Mouse (Mus musculus): ENCODE measurements around the gene Unc13a. TPM values are rescaled to one million over a fixed set of nuclear protein-coding genes. Genes with fewer than 3 reads are reported as not detected.

The Unc13a gene
- total RNA-seq, 2 experiments from 2014 or later = 204 to 221 TPM

- DNase-seq = no peak
- intact Hi-C loops (cut with DNase I) = loop anchor here (10.0 kb wide), 1 partner anchor 104 kb away; the partner anchor contains the start of genes Nxnl1 and Slc27a1
Measured at GRCm38 (mm10) chr8:71668220-71668975, 3.2 kb downstream of the Unc13a start.

- DNase-seq = no peak
- intact Hi-C loops (cut with DNase I) = loop anchor here (10.0 kb wide), 1 partner anchor 102 kb away; the partner anchor contains the start of genes Nxnl1 and Slc27a1
Measured at GRCm38 (mm10) chr8:71667256-71667655, 4.3 kb downstream of the Unc13a start.

GRCm38 (mm10) chr8:71666855-71667254 lies 4.7 kb downstream of the Unc13a start:
- no peak for DNase-seq

GRCm38 (mm10) chr8:71665331-71666130 lies 6.0 kb downstream of the Unc13a start:
- intact Hi-C loops (cut with DNase I) = loop anchor here (10.0 kb wide), 1 partner anchor 101 kb away; the partner anchor contains the start of genes Nxnl1 and Slc27a1
- DNase-seq = peak; percentile 75

More at GRCm38 (mm10) chr8:71666855-71667254, 4.7 kb downstream of the Unc13a start:
- intact Hi-C loops (cut with DNase I) = loop anchor here (10.0 kb wide), 1 partner anchor 102 kb away; the partner anchor contains the start of genes Nxnl1 and Slc27a1

GRCm38 (mm10) chr8:71660325-71661120 lies 11.0 kb downstream of the Unc13a start:
- DNase-seq = peak; percentile 90
- intact Hi-C loops (cut with DNase I) = loop anchor here (10.0 kb wide), 1 partner anchor 96 kb away; the partner anchor contains the start of genes Nxnl1 and Slc27a1

- DNase-seq = peak; percentile 79
- intact Hi-C loops (cut with DNase I) = loop anchor here (10.0 kb wide), 1 partner anchor 95 kb away; the partner anchor contains the start of genes Nxnl1 and Slc27a1
Measured at GRCm38 (mm10) chr8:71659751-71660150, 11.8 kb downstream of the Unc13a start.

GRCm38 (mm10) chr8:71658515-71659049 lies 13.0 kb downstream of the Unc13a start:
- intact Hi-C loops (cut with DNase I) = no loop called here

GRCm38 (mm10) chr8:71657816-71658215 lies 13.7 kb downstream of the Unc13a start:
- intact Hi-C loops (cut with DNase I) = no loop called here
- DNase-seq = no peak

More at GRCm38 (mm10) chr8:71658515-71659049, 13.0 kb downstream of the Unc13a start:
- DNase-seq = no peak

- DNase-seq = no peak
- intact Hi-C loops (cut with DNase I) = no loop called here
Measured at GRCm38 (mm10) chr8:71654600-71654999, 17.0 kb downstream of the Unc13a start.

GRCm38 (mm10) chr8:71645510-71645909 lies 26.0 kb downstream of the Unc13a start:
- intact Hi-C loops (cut with DNase I) = no loop called here
- no peak for DNase-seq

GRCm38 (mm10) chr8:71639318-71639717 lies 32.2 kb downstream of the Unc13a start:
- intact Hi-C loops (cut with DNase I) = no loop called here
- DNase-seq = no peak

- intact Hi-C loops (cut with DNase I) = no loop called here
- DNase-seq = no peak
Measured at GRCm38 (mm10) chr8:71638321-71638720, 33.2 kb downstream of the Unc13a start.

GRCm38 (mm10) chr8:71637149-71638095 lies 34.1 kb downstream of the Unc13a start:
- no peak for DNase-seq
- intact Hi-C loops (cut with DNase I) = no loop called here

GRCm38 (mm10) chr8:71633981-71634667 lies 37.4 kb downstream of the Unc13a start:
- peak; percentile 58 for DNase-seq
- intact Hi-C loops (cut with DNase I) = no loop called here

- intact Hi-C loops (cut with DNase I) = no loop called here
- peak; percentile 51 for DNase-seq
Measured at GRCm38 (mm10) chr8:71633164-71633563, 38.4 kb downstream of the Unc13a start.

GRCm38 (mm10) chr8:71631897-71632296 lies 39.7 kb downstream of the Unc13a start:
- DNase-seq = no peak
- intact Hi-C loops (cut with DNase I) = no loop called here

- DNase-seq = no peak
- intact Hi-C loops (cut with DNase I) = no loop called here
Measured at GRCm38 (mm10) chr8:71630761-71631160, 40.8 kb downstream of the Unc13a start.

- DNase-seq = peak; percentile 53
- intact Hi-C loops (cut with DNase I) = no loop called here
Measured at GRCm38 (mm10) chr8:71629781-71630212, 41.8 kb downstream of the Unc13a start.

All from left cerebral cortex, postnatal 4 days (tissue).